Mouse (Mus musculus) megakaryocyte progenitor cell, adult 5-6 weeks (primary cell): ENCODE data around the gene Vmp1. TPM values are rescaled to one million over a fixed set of nuclear protein-coding genes. Genes with fewer than 3 reads are reported as not detected.

Experiments
- ATAC-seq: replicated peaks from 2 replicates; pipeline ENCODE4 v1.8.0; 2016; ENCODE audit warnings: mild to moderate bottlenecking, moderate TSS enrichment, inconsistent platforms; ENCODE audit not compliant: poor library complexity
- total RNA-seq, 2 experiments: library from RNA; stranded (forward) in 1 of 2; stranded (reverse) in 1 of 2; fragments of 157-497, 149-512 nt in 1 of 2; fragments of 200-1000 nt in 1 of 2; gene quantifications; 2 replicates each; pipeline versions ENCODE4 v1.2.3 to v1.2.4; 2015 to 2017

The Vmp1 gene
- total RNA-seq, 2 experiments from 2014 or later: 94.0 to 167 TPM

DNA sequence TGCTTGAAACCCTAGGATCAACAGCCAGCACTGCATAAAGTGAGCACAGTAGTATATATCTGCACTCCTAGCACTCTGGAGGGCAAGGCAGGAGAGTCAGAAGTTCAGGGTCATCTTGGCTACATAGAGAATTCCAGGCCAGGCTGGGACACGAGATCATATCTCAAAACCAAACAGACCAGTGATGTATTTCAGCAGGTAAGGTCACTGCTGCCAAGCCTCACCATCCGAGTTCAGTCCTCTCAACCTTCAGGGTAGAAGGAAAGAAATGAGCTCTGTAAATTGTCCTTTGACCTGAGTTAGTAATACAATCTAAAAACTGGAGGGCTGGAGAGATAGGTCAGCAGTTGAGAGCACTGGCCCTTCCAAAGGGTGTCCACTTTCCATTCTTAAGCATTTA lies 109.2 kb downstream of the Vmp1 start:
- ATAC-seq: no peak

DNA sequence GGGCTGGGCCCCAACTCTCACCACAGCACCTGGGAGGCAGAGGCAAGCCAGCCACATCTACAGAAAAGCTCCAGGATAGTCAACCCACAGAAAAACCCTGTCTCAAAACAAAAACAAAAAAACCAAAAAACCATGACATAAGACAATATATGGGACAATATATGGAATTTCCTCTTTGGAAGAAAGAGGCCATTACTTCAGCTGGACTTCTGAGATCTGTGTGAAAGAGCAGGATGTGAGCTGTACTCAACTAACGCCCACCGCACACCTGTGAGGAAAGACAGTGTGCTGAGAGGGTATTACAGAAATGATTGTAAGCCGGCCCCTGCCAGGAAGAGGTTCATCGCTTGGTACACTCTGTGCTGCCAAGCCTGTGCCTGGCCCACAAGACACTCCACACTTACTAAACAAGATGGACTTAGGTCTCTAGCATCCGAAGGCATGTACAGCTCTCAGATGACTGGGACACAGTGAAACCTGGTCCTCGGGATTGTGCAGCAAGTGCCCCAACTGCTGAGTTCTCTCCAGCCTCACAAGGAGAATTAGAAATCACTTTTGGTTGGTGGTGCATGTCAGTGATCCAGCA lies 109.9 kb downstream of the Vmp1 start:
- no peak for ATAC-seq

DNA sequence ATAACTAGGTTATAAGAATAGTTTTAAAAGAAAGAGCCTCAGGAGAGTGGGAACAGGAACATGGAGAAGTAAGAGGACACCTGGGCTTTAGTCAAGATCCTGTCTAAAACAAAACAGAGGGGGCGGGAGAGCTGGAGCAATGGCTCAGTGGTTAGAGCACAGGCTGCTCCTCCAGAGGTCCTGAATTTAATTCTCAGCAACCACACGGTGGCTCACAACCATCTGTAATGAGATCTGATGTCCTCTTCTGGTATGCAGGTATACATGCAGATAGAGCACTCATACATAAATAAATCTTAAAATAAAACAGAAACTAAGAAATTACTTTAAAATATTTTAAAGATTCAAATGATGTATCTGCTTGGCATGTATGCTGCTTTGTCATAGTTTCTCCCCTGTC lies 111.0 kb downstream of the Vmp1 start:
- no peak for ATAC-seq

DNA sequence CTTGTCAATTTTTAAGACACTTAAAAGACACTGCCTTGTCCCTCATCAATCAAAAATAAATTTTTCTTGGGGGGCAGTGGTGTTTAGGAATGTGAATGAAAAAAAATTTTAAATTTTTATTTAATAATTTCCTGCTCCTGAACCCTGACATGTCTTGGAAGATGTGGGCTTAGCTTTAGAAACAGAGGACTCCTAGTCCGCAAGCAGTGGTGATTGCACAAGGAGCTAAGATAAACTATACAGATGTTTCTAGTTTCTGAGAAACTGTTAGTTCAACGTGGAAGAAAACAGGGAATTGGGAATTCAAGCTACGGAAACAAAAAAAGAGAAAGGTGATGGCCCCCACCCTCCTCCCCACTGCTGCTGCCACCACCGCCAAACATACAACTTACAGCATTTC lies 111.8 kb downstream of the Vmp1 start:
- no peak for ATAC-seq

DNA sequence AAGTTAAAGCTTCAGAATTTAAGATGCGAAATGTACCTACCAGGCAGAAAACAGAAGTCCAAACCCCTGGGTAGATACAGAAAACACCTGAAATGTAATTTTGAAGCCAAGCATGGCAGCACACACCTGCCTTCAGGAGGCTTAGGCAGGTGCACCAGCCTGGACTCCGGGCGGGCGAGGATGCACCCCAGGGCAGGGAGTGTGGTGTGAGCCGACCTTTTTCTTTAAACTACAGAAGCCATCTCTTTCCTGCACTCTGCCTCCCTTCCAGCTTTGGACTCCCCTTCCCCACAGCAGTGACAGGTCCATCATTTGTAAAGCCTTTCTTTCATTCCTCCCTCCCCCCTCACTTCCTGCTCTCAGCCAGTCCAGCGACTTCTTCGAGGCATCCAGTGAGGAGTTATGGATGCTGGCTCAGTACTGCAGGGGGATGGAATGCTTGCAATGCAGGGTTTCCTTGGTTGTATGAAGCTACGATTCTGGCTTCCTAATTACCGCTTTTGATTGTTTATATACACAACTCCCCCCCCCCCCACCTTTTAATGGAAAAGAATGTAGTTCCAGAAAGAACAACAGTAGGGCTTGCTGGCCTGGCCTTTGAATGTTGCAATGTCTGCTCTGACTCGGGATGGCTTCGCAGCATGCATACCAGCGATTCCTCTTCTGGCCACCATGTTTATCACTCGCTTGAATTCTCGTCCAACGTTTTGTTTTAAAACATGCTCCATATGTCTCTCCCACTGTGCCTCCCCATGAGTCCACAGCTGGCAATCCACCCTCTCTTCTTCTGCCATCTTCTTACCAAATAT lies 112.4 kb downstream of the Vmp1 start:
- no peak for ATAC-seq

DNA sequence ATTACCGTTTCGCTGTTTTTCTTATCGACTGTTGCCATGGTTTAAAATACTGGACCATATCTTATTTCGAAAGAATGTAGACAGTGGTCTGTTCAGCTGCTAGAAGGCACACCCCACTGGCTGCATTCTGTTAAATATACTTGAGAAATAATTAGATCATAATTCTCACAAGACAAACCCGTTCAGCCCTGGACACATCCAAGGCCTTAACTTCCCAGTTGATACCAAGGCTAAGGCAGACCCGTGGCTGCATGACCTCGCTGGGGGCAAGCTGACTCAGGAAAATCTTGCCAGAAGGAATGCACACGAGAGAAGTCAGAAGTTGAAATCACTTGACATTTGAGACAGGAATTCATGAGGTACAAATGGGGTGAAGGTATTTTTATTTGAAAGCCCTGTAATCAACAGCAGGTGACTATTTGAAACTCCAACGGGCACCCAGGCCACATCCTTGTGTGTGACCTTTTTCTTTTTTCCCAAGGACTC lies 113.3 kb downstream of the Vmp1 start:
- no peak for ATAC-seq

DNA sequence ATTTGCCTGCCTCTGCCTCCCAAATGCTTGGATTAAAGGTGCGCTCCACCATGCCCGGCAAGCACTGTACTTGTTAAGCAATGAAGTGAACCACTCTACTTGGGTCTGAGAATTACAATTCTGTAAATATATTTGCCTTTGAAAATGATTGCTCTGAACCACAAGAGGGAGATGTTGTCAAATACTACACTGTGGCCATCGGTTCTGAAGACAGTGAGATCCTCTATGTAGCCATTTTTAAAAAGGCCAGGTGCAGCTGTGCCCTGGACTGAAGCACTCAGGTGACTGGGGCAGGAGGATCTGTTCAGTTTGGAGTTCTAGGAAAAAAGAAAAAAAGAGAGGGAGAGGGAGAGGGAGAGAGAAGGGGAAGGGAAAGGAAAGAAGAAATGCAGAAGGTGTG lies 115.2 kb downstream of the Vmp1 start:
- peak; percentile 74 for ATAC-seq

DNA sequence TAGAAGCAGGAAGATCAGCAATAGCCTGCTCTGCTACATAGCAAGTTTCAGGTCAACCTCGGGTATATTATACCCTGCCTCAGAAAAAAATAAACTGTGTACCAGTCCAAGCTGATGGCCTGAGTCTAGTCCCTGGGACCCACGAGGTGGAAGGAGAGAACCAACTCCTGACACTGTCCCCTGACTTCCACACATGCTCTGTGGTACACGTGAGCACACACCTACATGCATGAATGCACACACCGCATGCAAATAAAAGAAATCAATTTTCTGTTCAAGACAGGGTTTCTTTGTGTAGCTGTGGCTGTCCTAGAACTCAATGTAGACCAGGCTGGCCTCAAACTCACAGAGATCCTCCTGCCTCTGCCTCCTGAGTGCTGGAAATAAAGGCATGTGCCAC lies 125.4 kb downstream of the Vmp1 start:
- ATAC-seq: no peak

DNA sequence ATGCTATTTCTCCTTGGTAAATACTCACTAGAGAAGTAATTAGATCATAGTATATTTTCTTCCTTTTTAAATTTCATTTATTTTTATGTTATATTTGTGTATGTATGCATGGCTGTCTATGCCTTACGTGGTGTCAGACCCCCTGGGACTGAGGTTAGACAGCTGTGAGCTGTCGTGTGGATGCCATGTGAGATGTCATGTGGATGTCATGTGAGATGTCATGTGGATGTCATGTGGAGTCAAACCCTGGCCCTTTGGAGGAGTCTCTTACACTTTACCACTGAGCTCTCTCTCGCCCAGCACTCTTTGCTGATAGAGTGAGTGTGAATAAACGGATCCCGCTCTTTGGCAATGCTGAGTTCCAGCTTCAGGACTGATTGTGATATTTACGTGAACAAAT lies 130.1 kb downstream of the Vmp1 start:
- no peak for ATAC-seq

DNA sequence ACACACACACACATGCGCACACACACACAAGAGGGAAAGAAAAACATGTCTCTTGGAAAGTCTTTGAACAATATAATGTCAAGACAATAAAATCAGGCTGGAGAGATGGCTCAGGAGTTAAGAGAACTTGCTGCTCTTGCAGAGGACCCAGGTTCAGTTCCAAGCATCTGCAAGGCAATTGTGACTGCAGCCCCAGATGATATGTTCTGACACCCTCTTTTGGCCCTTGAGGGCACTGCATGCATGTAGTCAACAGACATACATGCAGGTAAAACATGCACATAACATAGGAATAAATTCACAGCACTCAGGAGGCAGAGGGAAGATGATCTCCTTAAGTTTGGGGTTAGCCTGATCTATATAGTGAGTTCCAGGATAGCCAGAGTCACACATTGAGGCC lies 136.2 kb downstream of the Vmp1 start:
- ATAC-seq: no peak

DNA sequence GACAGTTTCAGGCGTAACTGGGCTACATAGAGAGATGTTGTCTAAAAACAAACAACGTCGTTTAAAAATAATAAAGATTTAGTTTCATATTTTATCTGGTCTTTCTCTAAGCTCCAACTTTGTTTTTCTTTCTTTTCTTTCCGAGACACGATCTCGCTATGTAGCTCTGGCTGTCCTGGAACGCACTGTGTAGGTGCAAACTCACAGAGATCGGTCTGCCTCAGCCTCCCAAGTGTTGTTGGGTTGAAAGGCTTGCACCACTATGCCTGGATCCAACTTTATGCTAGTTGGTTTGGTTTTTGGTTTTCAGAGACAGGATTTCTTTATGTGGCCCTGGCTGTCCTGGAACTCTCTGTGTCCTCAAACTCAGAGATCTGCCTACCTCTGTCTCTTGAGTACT lies 138.1 kb downstream of the Vmp1 start:
- no peak for ATAC-seq

DNA sequence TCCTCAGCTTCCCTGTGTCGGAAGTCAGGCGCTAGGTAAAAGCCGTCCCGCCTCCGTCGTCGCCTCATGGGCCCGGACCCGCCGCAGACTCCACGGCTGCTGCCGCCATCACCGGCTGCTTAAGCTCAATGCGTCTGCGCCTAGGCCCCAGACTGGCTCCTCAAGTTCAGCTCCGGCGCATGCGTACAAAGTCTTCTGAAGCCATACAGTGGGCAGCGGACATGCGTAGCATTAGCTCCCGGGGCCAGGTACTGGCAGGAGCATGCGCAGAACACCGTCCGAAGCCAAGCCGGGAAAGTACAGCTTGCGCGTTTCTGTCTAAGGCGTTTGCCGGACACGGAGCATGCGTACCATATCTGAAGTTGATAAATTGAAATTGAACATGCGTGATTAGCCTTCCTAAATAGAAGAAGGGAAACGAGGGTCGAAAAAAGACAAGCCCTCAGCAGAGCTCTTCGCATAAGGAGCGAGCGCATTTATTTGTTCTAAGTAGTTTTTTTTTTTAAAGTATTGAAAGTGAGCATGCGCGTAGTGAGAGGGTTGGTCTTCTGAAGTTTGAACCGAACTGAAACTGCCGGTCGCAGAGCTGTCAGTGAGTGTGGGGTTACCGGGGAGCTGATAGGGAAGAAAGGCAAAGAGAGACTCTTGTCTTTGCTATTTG lies 138.9 kb downstream of the Vmp1 start, which contains the start of the genes Rps6kb1 and Tubd1:
Gene Rps6kb1 (minus strand): TSS at position 167 of the 661 bp plus-strand sequence.
Gene Tubd1 (plus strand): TSS at position 353 of the 661 bp plus-strand sequence.
- ATAC-seq: peak; percentile 93

DNA sequence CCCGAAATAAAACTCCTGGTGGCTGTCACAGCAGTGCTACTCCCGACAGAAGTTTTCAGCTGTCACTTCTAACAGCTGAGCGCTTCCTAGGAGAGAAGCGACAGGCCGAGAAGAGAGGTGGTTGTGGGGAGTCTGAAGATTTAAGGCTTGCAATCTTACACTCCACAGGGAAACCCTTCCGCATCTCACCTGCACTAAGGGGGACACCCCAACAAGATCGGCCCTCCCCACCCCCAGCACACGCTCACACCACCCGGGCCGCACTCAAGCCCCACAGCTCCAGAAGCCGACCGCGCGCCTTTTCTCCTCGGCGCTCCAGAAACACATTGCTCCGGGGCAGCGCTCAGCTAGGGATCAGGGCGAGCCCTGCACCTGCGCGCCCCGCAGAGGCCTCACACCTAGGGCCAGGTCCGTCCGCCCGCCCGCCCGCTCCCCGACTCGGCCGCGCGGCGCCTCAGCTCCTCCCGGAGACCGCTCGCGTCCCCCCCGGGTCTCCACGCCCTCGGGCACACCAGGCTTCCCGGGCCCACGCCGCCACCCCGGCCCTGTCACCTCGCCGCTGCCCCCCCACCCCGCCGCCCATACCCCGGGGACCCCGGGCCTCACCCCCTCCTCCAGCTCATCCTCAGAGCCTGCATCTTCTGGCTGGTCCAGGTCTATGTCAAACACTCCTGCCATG lies 139.5 kb downstream of the Vmp1 start:
- ATAC-seq: no peak

DNA sequence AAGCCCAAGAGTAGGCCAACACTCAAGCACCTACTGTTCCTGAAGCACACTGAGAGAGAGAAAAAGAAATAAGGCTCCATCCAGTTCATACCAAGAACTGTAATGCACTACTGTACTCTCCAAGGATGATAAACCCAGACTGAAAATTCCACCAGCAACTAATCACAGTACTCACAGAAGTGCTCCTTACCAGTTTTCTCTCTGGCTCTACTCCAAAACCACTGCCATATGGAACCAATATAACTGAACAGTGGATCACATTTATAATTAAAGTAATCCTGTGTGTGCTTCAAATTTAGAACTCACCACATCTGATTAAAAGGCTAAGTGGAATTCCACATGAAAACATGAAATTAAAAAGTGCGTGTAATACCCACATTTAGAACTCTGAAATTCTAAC lies 140.8 kb downstream of the Vmp1 start:
- no peak for ATAC-seq

DNA sequence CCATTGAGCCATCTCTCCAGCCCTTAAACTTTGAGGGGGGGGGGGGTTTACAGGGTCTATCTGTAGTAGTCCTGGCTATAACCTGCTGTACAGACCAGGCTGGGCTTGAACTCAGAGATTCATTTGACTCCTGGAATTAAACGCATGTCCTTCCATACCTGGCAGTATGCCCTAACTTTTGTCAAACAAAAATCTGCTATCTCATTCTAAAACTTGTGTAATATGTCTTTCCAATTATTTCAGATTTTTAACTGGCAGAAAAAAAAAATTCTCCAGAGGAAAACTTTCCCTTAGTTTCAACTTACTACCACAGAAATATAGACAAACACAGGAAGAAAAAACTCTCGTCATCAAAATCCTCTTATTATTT lies 143.2 kb downstream of the Vmp1 start:
- ATAC-seq: no peak

DNA sequence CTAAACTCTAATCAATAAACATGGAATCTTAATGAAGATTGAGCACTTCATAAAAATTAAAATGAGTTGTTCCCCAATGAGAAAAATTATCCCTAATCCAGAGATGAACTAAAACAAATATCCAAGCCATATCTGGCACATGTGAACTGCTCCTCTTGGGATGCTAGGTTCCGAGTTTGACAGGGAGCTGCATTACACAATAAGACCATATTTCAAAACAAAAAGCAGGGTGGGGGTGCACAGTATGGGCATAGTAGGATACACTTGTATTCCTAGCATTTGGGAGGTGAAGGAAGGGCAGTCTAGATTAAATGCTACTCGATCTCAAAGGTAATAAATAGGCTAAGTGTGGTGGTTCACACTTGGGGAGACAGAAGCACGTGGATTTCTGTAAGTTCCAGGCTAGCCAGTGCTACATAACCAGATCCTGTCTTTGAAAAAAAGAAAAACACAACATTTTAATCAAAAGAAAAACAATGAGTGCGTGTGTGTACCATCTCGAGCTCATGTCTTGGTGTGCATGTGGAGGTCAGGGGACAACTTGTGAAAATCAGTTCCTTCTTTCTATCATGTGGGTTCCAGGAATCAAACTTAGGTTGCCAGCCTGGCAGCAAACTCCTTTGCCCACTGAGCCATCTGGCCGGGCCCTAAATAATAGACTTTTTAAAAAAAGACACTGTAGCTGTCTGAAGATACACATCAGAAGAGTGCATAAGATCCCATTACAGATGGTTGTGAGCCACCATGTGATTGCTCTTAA lies 143.7 kb downstream of the Vmp1 start:
- ATAC-seq: no peak

DNA sequence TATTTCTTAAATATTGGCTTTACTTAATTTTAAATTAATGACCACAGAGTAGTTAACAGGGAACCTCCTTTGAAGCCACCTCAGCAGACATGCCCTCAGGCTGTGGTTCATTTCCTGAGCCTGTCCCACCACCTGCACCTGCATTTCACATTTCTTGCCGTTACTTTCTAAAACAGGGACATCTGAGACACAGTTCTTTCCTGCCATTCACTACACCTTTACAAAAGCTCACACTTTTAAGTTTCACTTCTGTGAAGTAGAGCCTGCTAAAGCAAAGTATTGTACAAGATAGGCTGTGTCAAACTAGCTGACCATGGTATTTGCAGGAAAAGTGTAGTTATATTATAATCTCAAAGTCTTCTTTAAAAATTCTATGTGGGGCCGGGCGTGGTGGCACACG lies 144.8 kb downstream of the Vmp1 start:
- no peak for ATAC-seq

DNA sequence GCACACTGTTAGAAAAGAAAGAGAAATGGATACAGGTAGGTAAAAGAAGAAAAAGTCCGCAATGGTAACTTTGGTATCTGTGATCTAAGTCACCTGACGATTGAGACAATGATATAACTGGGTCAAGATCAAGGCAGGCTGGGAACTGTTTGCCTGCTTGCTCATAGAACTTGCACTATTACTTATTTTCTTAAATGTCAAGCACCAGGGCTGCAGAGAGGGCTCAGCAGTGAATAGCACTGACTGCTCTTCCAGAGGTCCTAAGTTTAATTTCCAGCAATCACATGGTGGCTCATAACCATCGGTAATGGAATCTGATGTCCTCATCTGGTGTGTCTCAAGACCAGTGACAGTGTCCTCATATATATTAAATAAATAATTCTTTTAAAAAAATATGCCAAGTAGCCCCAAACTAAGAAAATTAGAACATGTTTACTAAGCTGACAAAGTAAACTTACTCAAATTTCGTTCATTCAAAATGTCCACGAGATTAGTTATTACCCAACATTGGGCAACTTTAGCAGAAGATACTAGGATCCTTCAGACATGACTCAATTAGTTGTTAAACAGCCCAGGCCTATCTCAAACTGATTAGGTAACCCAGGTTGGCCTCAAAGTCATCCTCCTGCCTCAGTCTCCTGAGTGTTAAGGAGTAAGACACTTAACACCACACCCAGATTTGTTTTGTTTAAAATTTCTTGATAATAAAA lies 149.3 kb downstream of the Vmp1 start:
- no peak for ATAC-seq
